Mouse (Mus musculus) forebrain, embryonic 15.5 days (tissue): ENCODE measurements around the gene Scyl3. TPM values are rescaled to one million over a fixed set of nuclear protein-coding genes. Genes with fewer than 3 reads are reported as not detected.

Experiments
- ATAC-seq: fragments of 200-750 bp; cut with Nextera tagmentation; replicated peaks from 2 replicates; pipeline ENCODE4 v1.8.0; 2017; ENCODE audit warnings: mild to moderate bottlenecking, moderate TSS enrichment, moderate library complexity
- H3K27ac ChIP-seq: fragments of 300-500 bp; sonication (generic); replicated peaks from 2 replicates; pipeline ENCODE4 v1.5.1; 2015; ENCODE audit warnings: mild to moderate bottlenecking, inconsistent platforms
- H3K27me3 ChIP-seq: fragments of 300-500 bp; sonication (generic); 2 replicates; pipeline ENCODE4 v1.6.1; 2015; ENCODE audit warnings: inconsistent platforms
- H3K36me3 ChIP-seq: fragments of 300-500 bp; sonication (generic); 2 replicates; pipeline ENCODE4 v1.6.1; 2015; ENCODE audit warnings: mild to moderate bottlenecking, inconsistent platforms
- H3K4me1 ChIP-seq: fragments of 300-500 bp; sonication (generic); 2 replicates; pipeline ENCODE4 v1.6.1; 2015; ENCODE audit warnings: inconsistent platforms
- H3K4me2 ChIP-seq: fragments of 300-500 bp; sonication (generic); replicated peaks from 2 replicates; pipeline ENCODE4 v1.6.1; 2015; ENCODE audit warnings: mild to moderate bottlenecking, inconsistent platforms
- H3K4me3 ChIP-seq: fragments of 300-500 bp; sonication (generic); 2 replicates; pipeline ENCODE4 v1.5.1; 2015; ENCODE audit warnings: mild to moderate bottlenecking, inconsistent platforms
- H3K9ac ChIP-seq: fragments of 300-500 bp; sonication (generic); replicated peaks from 2 replicates; pipeline ENCODE4 v1.6.1; 2015; ENCODE audit warnings: mild to moderate bottlenecking, inconsistent platforms
- H3K9me3 ChIP-seq: fragments of 300-500 bp; sonication (generic); 2 replicates; pipeline ENCODE4 v1.6.1; 2016; ENCODE audit warnings: inconsistent platforms
- WGBS: fragments of 180-500 bp; shearing (Covaris S2); methylation state at CpG from one replicate; pipeline ENCODE4 v1.1.7; 2015; ENCODE audit warnings: mixed read lengths; 5-methylcytosine and 5-hydroxymethylcytosine counted together
- polyA plus RNA-seq: library from polyadenylated mRNA; unstranded; fragments of >200 nt; fragmentation: Nextera tagmentation; extraction: Ambion mirVana; gene quantifications from 2 replicates; pipeline ENCODE4 v1.2.1, GENCODE M21; 2015

Gene Scyl3
- polyA plus RNA-seq, 1 experiment from 2014 or later: 17.9 TPM

- Histone ChIP-seq H3K4me1 (no peaks in the 10 kb centered on the region), H3K4me3 (no peak overlapping the region), H3K9me3 (no peaks in the 10 kb centered on the region), H3K9ac (no peak overlapping the region), H3K36me3 (peaks cover 9% of the 10 kb centered on the region), H3K4me2 (no peak overlapping the region), H3K27me3 (no peaks in the 10 kb centered on the region), H3K27ac (no peak overlapping the region)
- ATAC-seq: no peak
- 92% methylated on average over 11 of the region's 11 CpGs for WGBS
Observed at GRCm38 (mm10) chr1:163911981-163912380, 16.9 kb upstream of the Scyl3 start.

- Histone ChIP-seq H3K36me3 (peaks cover 20% of the 10 kb centered on the region), H3K9me3 (no peaks in the 10 kb centered on the region), H3K9ac (no peak overlapping the region), H3K4me1 (no peaks in the 10 kb centered on the region), H3K4me2 (no peak overlapping the region), H3K27ac (no peak overlapping the region), H3K27me3 (no peaks in the 10 kb centered on the region), H3K4me3 (no peak overlapping the region)
- ATAC-seq: no peak
- 95% methylated on average over 5 of the region's 5 CpGs for whole genome bisulfite sequencing
Observed at GRCm38 (mm10) chr1:163917349-163918160, 11.3 kb upstream of the Scyl3 start.

GRCm38 (mm10) chr1:163924093-163924492 is 4.8 kb upstream of the Scyl3 start:
- no peaks in the 10 kb centered on the region for H3K27me3 ChIP-seq
- peaks cover 5% of the 10 kb centered on the region for H3K4me1 ChIP-seq
- no peak overlapping the region for H3K4me2 ChIP-seq
- no peak overlapping the region for H3K9ac ChIP-seq
- no peak overlapping the region for H3K27ac ChIP-seq
- ATAC-seq: no peak
- 89% methylated on average over 8 of the region's 8 CpGs for WGBS
- no peaks in the 10 kb centered on the region for H3K36me3 ChIP-seq
- H3K9me3 ChIP-seq: no peaks in the 10 kb centered on the region
- no peak overlapping the region for H3K4me3 ChIP-seq

GRCm38 (mm10) chr1:163929636-163930457 is 947 bp downstream of the Scyl3 start:
- Histone ChIP-seq H3K9ac (peak overlapping the region; percentile 93), H3K4me2 (peak overlapping the region; percentile 77), H3K27ac (peak overlapping the region; percentile 95), H3K4me1 (peaks cover 21% of the 10 kb centered on the region), H3K36me3 (peaks cover 12% of the 10 kb centered on the region), H3K4me3 (peak overlapping the region; percentile 92), H3K9me3 (no peaks in the 10 kb centered on the region), H3K27me3 (no peaks in the 10 kb centered on the region)
- WGBS: under 1% methylated on average over 68 of the region's 77 CpGs
- ATAC-seq: peak; percentile 97

GRCm38 (mm10) chr1:163930458-163930794 is 1.5 kb downstream of the Scyl3 start:
- Histone ChIP-seq H3K4me3 (peak overlapping the region; percentile 92), H3K4me2 (peak overlapping the region; percentile 77), H3K27ac (peak overlapping the region; percentile 95), H3K4me1 (peaks cover 21% of the 10 kb centered on the region), H3K9ac (peak overlapping the region; percentile 93), H3K9me3 (no peaks in the 10 kb centered on the region), H3K27me3 (no peaks in the 10 kb centered on the region), H3K36me3 (peaks cover 17% of the 10 kb centered on the region)
- 7% methylated on average over 12 of the region's 12 CpGs for WGBS
- peak; percentile 2; the same call in 1 of the 2 replicates for ATAC-seq

GRCm38 (mm10) chr1:163931801-163932200 is 2.9 kb downstream of the Scyl3 start:
- Histone ChIP-seq H3K9ac (no peak overlapping the region), H3K36me3 (peaks cover 31% of the 10 kb centered on the region), H3K27me3 (no peaks in the 10 kb centered on the region), H3K4me2 (no peak overlapping the region), H3K9me3 (no peaks in the 10 kb centered on the region), H3K27ac (no peak overlapping the region), H3K4me1 (peaks cover 21% of the 10 kb centered on the region), H3K4me3 (no peak overlapping the region)
- 88% methylated on average over 8 of the region's 8 CpGs for WGBS
- ATAC-seq: no peak

- no peak overlapping the region for H3K9ac ChIP-seq
- 90% methylated on average over 2 of the region's 2 CpGs for WGBS
- no peak for ATAC-seq
Observed at GRCm38 (mm10) chr1:163934591-163934990, 5.7 kb downstream of the Scyl3 start.

GRCm38 (mm10) chr1:163942056-163942455 is 13.2 kb downstream of the Scyl3 start:
- no peak overlapping the region for H3K4me3 ChIP-seq
- no peak overlapping the region for H3K9ac ChIP-seq
- no peaks in the 10 kb centered on the region for H3K27me3 ChIP-seq
- peaks cover 90% of the 10 kb centered on the region for H3K36me3 ChIP-seq
- no peaks in the 10 kb centered on the region for H3K4me1 ChIP-seq
- H3K9me3 ChIP-seq: no peaks in the 10 kb centered on the region
- no peak overlapping the region for H3K4me2 ChIP-seq
- H3K27ac ChIP-seq: no peak overlapping the region
- ATAC-seq: no peak
- 73% methylated on average over 6 of the region's 6 CpGs for WGBS

More at GRCm38 (mm10) chr1:163934591-163934990, 5.7 kb downstream of the Scyl3 start:
- Histone ChIP-seq H3K4me2 (no peak overlapping the region), H3K4me3 (no peak overlapping the region), H3K36me3 (peaks cover 53% of the 10 kb centered on the region), H3K4me1 (peaks cover 16% of the 10 kb centered on the region), H3K9me3 (no peaks in the 10 kb centered on the region), H3K27me3 (no peaks in the 10 kb centered on the region), H3K27ac (no peak overlapping the region)

GRCm38 (mm10) chr1:163953396-163953795 is 24.5 kb downstream of the Scyl3 start:
- Histone ChIP-seq H3K9me3 (no peaks in the 10 kb centered on the region), H3K4me2 (no peak overlapping the region), H3K27me3 (no peaks in the 10 kb centered on the region), H3K9ac (no peak overlapping the region), H3K4me3 (no peak overlapping the region), H3K4me1 (no peaks in the 10 kb centered on the region), H3K36me3 (peaks cover 75% of the 10 kb centered on the region), H3K27ac (no peak overlapping the region)
- ATAC-seq: no peak
- WGBS: 92% methylated on average over 2 of the region's 2 CpGs

GRCm38 (mm10) chr1:163958036-163958435 is 29.1 kb downstream of the Scyl3 start:
- no peaks in the 10 kb centered on the region for H3K4me1 ChIP-seq
- H3K4me2 ChIP-seq: no peak overlapping the region
- no peak for ATAC-seq
- no peaks in the 10 kb centered on the region for H3K27me3 ChIP-seq
- H3K9ac ChIP-seq: no peak overlapping the region
- peaks cover 39% of the 10 kb centered on the region for H3K36me3 ChIP-seq
- H3K4me3 ChIP-seq: no peak overlapping the region
- WGBS: 91% methylated on average over 3 of the region's 3 CpGs
- H3K27ac ChIP-seq: no peak overlapping the region
- no peaks in the 10 kb centered on the region for H3K9me3 ChIP-seq

- H3K4me1 ChIP-seq: no peaks in the 10 kb centered on the region
- no peak overlapping the region for H3K9ac ChIP-seq
- no peak overlapping the region for H3K4me3 ChIP-seq
- no peaks in the 10 kb centered on the region for H3K27me3 ChIP-seq
- no peak for ATAC-seq
- WGBS: 90% methylated on average over 10 of the region's 10 CpGs
- H3K4me2 ChIP-seq: no peak overlapping the region
- no peak overlapping the region for H3K27ac ChIP-seq
- H3K9me3 ChIP-seq: no peaks in the 10 kb centered on the region
- peaks cover 18% of the 10 kb centered on the region for H3K36me3 ChIP-seq
Observed at GRCm38 (mm10) chr1:163964008-163964689, 35.2 kb downstream of the Scyl3 start.

GRCm38 (mm10) chr1:163974471-163974870 is 45.6 kb downstream of the Scyl3 start:
- Histone ChIP-seq H3K36me3 (0 out of 2 replicates have a peak, but pooled peaks cover 5% of the 10 kb centered on the region), H3K27ac (no peak overlapping the region), H3K4me2 (no peak overlapping the region), H3K9me3 (no peaks in the 10 kb centered on the region), H3K4me1 (no peaks in the 10 kb centered on the region), H3K9ac (no peak overlapping the region), H3K4me3 (no peak overlapping the region), H3K27me3 (no peaks in the 10 kb centered on the region)
- ATAC-seq: no peak
- WGBS: 89% methylated on average over 1 of the region's 1 CpGs
